Mouse (Mus musculus) CD4-positive, CD25-positive, alpha-beta regulatory T cell (primary cell): Measurements from ENCODE around the gene Ifitm6. TPM values are rescaled to one million over a fixed set of nuclear protein-coding genes. Genes with fewer than 3 reads are reported as not detected.

Experiments
- polyA plus RNA-seq: library from polyadenylated mRNA; unstranded; fragments of 100-300 nt; shearing (Covaris generic); gene quantifications from one replicate; pipeline ENCODE4 v1.2.1, GENCODE M21; 2017

Gene Ifitm6
- 0.28 TPM for polyA plus RNA-seq

DNA sequence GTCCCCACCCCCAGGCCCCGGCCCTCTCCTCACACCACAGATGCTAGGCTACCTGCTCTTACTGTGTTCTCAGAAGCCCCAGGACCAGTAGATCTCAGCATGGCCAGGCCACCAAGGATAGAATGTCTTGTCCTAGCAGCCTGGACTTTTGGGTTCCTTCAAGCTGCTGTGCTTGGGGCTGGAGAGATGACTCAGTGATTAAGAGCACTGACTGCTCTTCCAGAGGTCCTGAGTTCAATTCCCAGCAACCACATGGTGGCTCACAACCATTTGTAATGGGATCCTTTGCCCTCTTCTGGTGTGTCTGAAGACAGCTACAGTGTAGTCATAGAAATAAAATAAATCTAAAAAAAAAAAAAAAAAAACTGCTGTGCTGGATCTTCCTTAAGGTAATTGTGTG is at the start of gene Ifitm6:
Gene Ifitm6, minus strand, starts transcription at position 101 of the 400 bp plus-strand sequence.

DNA sequence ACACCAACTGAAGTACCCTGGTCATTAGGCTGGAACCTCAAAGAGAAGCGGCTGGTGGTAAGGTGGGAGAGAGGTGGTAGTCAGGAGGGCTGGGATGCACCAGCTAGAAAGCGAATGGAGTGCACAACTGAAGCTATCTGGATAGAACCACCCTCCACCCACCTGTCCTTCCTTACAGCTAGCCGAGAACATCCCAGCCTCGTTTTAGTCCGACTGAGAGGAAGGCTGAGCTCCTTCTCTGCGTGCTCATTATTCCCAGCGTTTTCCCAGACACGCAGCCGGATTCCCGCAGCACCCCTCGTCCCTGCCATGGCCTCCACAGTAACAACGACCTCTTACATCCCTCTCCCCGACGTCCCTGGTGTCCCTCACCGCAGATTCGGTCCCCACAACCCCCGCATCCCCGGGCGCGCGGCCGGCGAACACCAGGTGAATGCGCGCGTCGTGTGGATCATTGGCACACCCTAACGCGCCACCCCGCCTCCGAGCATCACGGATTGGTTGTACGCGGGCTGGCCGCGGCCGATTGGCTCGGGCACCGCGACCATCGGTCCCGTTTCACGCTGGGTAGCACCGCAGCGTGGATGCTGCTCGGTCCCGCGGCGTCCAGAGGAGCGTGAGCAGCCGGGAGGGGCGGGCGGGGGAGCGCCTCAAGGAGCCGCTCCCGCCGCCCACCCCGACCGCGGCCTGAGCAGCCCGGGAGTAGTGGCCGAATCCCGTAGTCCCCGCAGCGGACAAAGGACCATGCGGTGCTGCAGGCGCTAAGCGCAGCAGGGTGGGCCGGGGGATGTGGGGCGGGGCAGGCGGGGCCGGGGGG is 42.9 kb upstream of the Ifitm6 start, which contains the start of gene B4galnt4:
Gene B4galnt4, plus strand, starts transcription at position 679 of the 817 bp plus-strand sequence.

DNA sequence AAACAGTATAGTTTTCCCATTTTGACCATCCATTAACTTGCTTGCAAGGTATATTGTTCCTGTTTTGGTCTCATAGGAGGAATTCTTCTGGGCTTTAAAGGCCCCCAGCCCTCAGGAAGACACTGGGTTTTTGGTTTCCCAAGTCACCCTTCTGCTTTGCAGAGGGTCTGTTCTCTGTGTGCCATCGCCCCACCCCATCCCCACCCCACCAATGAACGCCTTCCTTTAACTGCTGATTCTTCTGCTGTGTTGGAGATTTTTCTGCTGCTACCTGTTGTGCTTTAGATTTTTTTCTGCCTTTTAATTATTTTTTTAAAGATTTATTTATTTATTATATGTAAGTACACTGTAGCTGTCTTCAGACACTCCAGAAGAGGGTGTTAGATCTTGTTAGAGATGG is 11.1 kb upstream of the Ifitm6 start, which contains the start of gene Gm17387:
Gene Gm17387, plus strand, starts transcription at position 301 of the 400 bp plus-strand sequence.

DNA sequence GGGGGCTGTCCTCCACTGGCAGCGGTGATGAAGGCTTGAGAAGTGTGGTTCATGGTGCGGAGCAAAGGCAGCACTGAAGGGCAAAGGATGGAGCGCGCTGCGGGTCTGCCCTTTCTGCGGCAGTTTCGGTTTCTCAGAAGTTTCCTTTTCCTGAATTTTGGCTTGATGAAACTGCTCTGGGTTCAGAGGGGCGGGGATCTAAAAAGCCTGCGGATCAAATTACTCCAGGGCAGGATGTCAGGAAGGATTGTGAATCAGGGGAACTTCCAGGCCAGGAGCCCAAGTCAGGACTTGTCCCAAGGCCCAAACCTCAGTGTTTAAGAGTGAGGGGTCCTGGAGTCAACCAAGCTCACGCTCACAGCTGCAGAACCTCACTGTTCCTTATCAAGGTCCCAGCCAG is 7.1 kb downstream of the Ifitm6 start, which contains the start of gene Ifitm3:
Gene Ifitm3, minus strand, starts transcription at position 178 of the 400 bp plus-strand sequence.

DNA sequence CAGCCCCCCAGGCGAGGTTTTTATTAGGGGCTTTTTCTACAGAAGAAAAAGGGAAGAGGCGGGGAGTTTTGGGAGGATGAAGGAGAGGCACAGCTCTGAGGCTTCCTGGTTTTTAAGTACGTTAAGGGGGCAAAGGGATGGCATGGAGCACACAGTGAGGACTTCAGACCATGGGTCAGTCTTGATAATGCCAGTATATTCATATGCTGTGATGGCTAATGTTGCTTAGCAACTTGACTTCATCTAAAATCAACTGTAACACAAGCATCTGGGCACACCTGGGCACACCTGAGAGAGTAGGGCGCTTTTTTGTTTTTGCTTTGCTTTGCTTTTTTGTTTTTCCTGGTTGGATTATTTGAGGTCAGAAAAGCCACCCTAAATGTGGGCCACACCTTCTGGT is 50.8 kb downstream of the Ifitm6 start, which contains the start of gene Ifitm1:
Gene Ifitm1, plus strand, starts transcription at position 301 of the 400 bp plus-strand sequence.

Other genes with a start within 250 kb of the Ifitm6 start
- gene Syce1, start 230.1 kb downstream of the Ifitm6 start, polyA plus RNA-seq, result 0.84 TPM
- gene Zfp941, start 195.7 kb downstream of the Ifitm6 start, polyA plus RNA-seq, result 0.20 TPM
- gene Urah, start 182.9 kb downstream of the Ifitm6 start, polyA plus RNA-seq, result not detected
- gene Scgb1c1, start 172.4 kb downstream of the Ifitm6 start, polyA plus RNA-seq, result not detected
- gene Odf3, start 170.1 kb downstream of the Ifitm6 start, polyA plus RNA-seq, result 0.16 TPM
- not detected for gene Gm45785, start 161.6 kb downstream of the Ifitm6 start, polyA plus RNA-seq
- 134 TPM for gene Ric8a, start 161.0 kb downstream of the Ifitm6 start, polyA plus RNA-seq
- gene Bet1l, start 160.3 kb downstream of the Ifitm6 start, polyA plus RNA-seq, result 43.1 TPM
- 199 TPM for gene Psmd13, start 136.0 kb downstream of the Ifitm6 start, polyA plus RNA-seq
- gene Sirt3, start 135.6 kb downstream of the Ifitm6 start, polyA plus RNA-seq, result 8.4 TPM
- not detected for gene Cox8b, start 117.5 kb downstream of the Ifitm6 start, polyA plus RNA-seq
- not detected for gene Nlrp6, start 97.0 kb downstream of the Ifitm6 start, polyA plus RNA-seq
- gene Pgghg, start 76.5 kb downstream of the Ifitm6 start, polyA plus RNA-seq, result 34.4 TPM
- 0.48 TPM for gene Ifitm5, start 67.6 kb downstream of the Ifitm6 start, polyA plus RNA-seq
- gene Gm45717, start 62.0 kb downstream of the Ifitm6 start, polyA plus RNA-seq, result not detected
- 16.6 TPM for gene Ifitm2, start 61.9 kb downstream of the Ifitm6 start, polyA plus RNA-seq
- not detected for gene Ifitm1, start 50.7 kb downstream of the Ifitm6 start, polyA plus RNA-seq
- gene Ifitm3, start 7.2 kb downstream of the Ifitm6 start, polyA plus RNA-seq, result 8.0 TPM
- gene Gm17387, start 11.2 kb upstream of the Ifitm6 start, polyA plus RNA-seq, result not detected
- 10.0 TPM for gene B4galnt4, start 43.2 kb upstream of the Ifitm6 start, polyA plus RNA-seq
- gene Pkp3, start 60.3 kb upstream of the Ifitm6 start, polyA plus RNA-seq, result 286 TPM
- gene Sigirr, start 82.6 kb upstream of the Ifitm6 start, polyA plus RNA-seq, result 209 TPM
- gene Ano9, start 99.9 kb upstream of the Ifitm6 start, polyA plus RNA-seq, result not detected
- gene Ptdss2, start 104.5 kb upstream of the Ifitm6 start, polyA plus RNA-seq, result 22.4 TPM
- 116 TPM for gene Rnh1, start 154.9 kb upstream of the Ifitm6 start, polyA plus RNA-seq
- gene Hras, start 176.1 kb upstream of the Ifitm6 start, polyA plus RNA-seq, result 49.3 TPM
- gene Lrrc56, start 176.2 kb upstream of the Ifitm6 start, polyA plus RNA-seq, result 2.7 TPM
- 12.6 TPM for gene Lmntd2, start 196.2 kb upstream of the Ifitm6 start, polyA plus RNA-seq
- 21.9 TPM for gene Rassf7, start 197.9 kb upstream of the Ifitm6 start, polyA plus RNA-seq
- 99.1 TPM for gene Phrf1, start 210.9 kb upstream of the Ifitm6 start, polyA plus RNA-seq
- 129 TPM for gene Irf7, start 248.6 kb upstream of the Ifitm6 start, polyA plus RNA-seq